Mouse (Mus musculus): ENCODE measurements around the gene Tssk2. TPM values are rescaled to one million over a fixed set of nuclear protein-coding genes. Genes with fewer than 3 reads are reported as not detected.

Tssk2 gene
- polyA plus RNA-seq (2017; shearing (Covaris generic)), result 1 to 10 TPM in 1 of 2 experiments, not detected in 1; 2.0 TPM

GRCm38 (mm10) chr16:17898462-17898861, at the start of gene Tssk2, which contains the start of gene Dgcr2:
Gene Tssk2, plus strand, starts transcription at chr16:17898637.
Gene Dgcr2, minus strand, starts transcription at chr16:17898562.

GRCm38 (mm10) chr16:17891567-17891959, 6.9 kb upstream of the Tssk2 start, which contains the start of gene Gm20518:
Gene Gm20518, minus strand, starts transcription at chr16:17891671.

GRCm38 (mm10) chr16:17893923-17894322, 4.5 kb upstream of the Tssk2 start, which contains the start of gene Tssk1:
Gene Tssk1, plus strand, starts transcription at chr16:17894223.

GRCm38 (mm10) chr16:17911052-17911595, 12.7 kb downstream of the Tssk2 start, which contains the start of gene Ess2:
Gene Ess2, minus strand, starts transcription at chr16:17911348.

GRCm38 (mm10) chr16:17914307-17915249, 16.1 kb downstream of the Tssk2 start, which contains the start of gene Gsc2:
Gene Gsc2, minus strand, starts transcription at chr16:17915059.

DNA sequence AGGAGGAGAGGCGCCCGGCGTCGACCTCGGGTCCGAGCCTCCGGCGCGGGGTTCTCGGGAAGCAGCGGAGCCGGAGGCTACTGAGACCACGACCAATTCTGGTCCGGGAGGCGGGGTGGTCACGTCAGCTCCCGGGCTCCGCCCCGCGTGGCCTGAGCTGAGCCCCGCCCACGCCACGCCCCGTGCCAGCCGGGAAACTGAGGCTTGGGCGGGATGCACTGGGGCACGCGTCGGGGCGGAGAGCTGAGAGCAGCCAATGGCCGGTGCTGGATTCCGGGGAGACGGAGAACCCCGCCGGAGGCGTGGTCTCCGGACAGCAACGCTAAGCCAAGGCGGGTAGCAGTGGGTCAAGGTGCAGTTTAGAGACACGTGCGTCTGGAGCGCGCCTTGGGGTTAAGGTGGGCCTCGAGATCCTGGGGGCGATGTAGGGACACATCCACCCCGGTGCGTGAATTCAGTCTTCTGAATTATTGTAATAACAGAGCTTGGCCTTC, 29.7 kb downstream of the Tssk2 start, which contains the start of gene Slc25a1:
Gene Slc25a1 (minus strand): TSS at position 133 of the 494 bp plus-strand sequence.

Other genes starting within 250 kb of the Tssk2 start
- 100 to 1,000 TPM; 113 to 152 TPM for gene Med15, start 165.7 kb upstream of the Tssk2 start, polyA plus RNA-seq (2017; shearing (Covaris generic))
- 10 to 100 TPM; 17.2 to 17.9 TPM for gene Klhl22, start 139.0 kb upstream of the Tssk2 start, polyA plus RNA-seq (2017; shearing (Covaris generic))
- gene Scarf2, start 101.4 kb upstream of the Tssk2 start, polyA plus RNA-seq (2017; shearing (Covaris generic)), result not detected
- under 1 TPM; 0.25 to 0.83 TPM for gene B830017H08Rik, start 65.5 kb upstream of the Tssk2 start, polyA plus RNA-seq (2017; shearing (Covaris generic))
- 1 to 10 TPM in 1 of 2 experiments, under 1 TPM in 1; 0.99 to 2.4 TPM for gene Car15, start 60.3 kb upstream of the Tssk2 start, polyA plus RNA-seq (2017; shearing (Covaris generic))
- gene Gm20518, start 7.0 kb upstream of the Tssk2 start, polyA plus RNA-seq (2017; shearing (Covaris generic)), result under 1 TPM; 0.14 to 0.22 TPM
- gene Tssk1, start 4.4 kb upstream of the Tssk2 start, polyA plus RNA-seq (2017; shearing (Covaris generic)), result under 1 TPM; 0.11 to 0.43 TPM
- gene Dgcr2, start 75 bp upstream of the Tssk2 start, polyA plus RNA-seq (2017; shearing (Covaris generic)), result 10 to 100 TPM; 58.5 to 75.6 TPM
- gene Ess2, start 12.7 kb downstream of the Tssk2 start, polyA plus RNA-seq (2017; shearing (Covaris generic)), result 10 to 100 TPM; 65.5 TPM
- gene Gsc2, start 16.4 kb downstream of the Tssk2 start, polyA plus RNA-seq (2017; shearing (Covaris generic)), result not detected
- 10 to 100 TPM; 49.8 to 51.9 TPM for gene Slc25a1, start 29.6 kb downstream of the Tssk2 start, polyA plus RNA-seq (2017; shearing (Covaris generic))
- gene Vpreb2, start 81.8 kb downstream of the Tssk2 start, polyA plus RNA-seq (2017; shearing (Covaris generic)), result not detected
- gene Dgcr6, start 154.2 kb downstream of the Tssk2 start, polyA plus RNA-seq (2017; shearing (Covaris generic)), result 10 to 100 TPM; 30.2 to 32.6 TPM
- 1 to 10 TPM; 3.7 to 5.0 TPM for gene Prodh, start 191.6 kb downstream of the Tssk2 start, polyA plus RNA-seq (2017; shearing (Covaris generic))
- gene Rtn4r, start 229.0 kb downstream of the Tssk2 start, polyA plus RNA-seq (2017; shearing (Covaris generic)), result not detected